Mouse (Mus musculus) liver, adult 2 months (tissue): ENCODE measurements around the gene Thegl. TPM values are rescaled to one million over a fixed set of nuclear protein-coding genes. Genes with fewer than 3 reads are reported as not detected.

Experiments used
- DNase-seq: peaks from one replicate; pipeline ENCODE4 v3.0.0-alpha.2; 2011; ENCODE audit warnings: low read depth, low spot score; ENCODE audit errors: extremely low read depth
- H3K27ac ChIP-seq: fragments of 200-500 bp; replicated peaks from 2 replicates; pipeline ENCODE4 v1.5.1; 2012; ENCODE audit warnings: low read depth, mild to moderate bottlenecking, control low read depth, inconsistent platforms, low read length; ENCODE audit not compliant: insufficient read depth
- H3K27me3 ChIP-seq: fragments of 200-500 bp; 2 replicates; pipeline ENCODE4 v1.6.1; 2012; ENCODE audit warnings: mild to moderate bottlenecking, moderate library complexity, low read length, inconsistent platforms; ENCODE audit not compliant: control insufficient read depth, insufficient read depth
- H3K36me3 ChIP-seq: fragments of 200-500 bp; 2 replicates; pipeline ENCODE4 v1.6.1; 2012; ENCODE audit warnings: low read length, inconsistent platforms; ENCODE audit not compliant: control insufficient read depth, insufficient read depth
- H3K4me1 ChIP-seq: fragments of 200-500 bp; 2 replicates; pipeline ENCODE4 v1.6.1; 2011; ENCODE audit warnings: low read length; ENCODE audit not compliant: control insufficient read depth, insufficient read depth
- H3K4me3 ChIP-seq: fragments of 200-500 bp; 2 replicates; pipeline ENCODE4 v1.5.1; 2011; ENCODE audit warnings: low read depth, mild to moderate bottlenecking, control low read depth, low read length, moderate library complexity; ENCODE audit not compliant: insufficient read depth
- H3K79me2 ChIP-seq: fragments of 200-500 bp; 2 replicates; pipeline ENCODE4 v1.6.1; 2012; ENCODE audit warnings: inconsistent platforms, mild to moderate bottlenecking, low read length, moderate library complexity; ENCODE audit not compliant: control insufficient read depth, insufficient read depth
- H3K9ac ChIP-seq: fragments of 200-500 bp; 2 replicates; pipeline ENCODE4 v1.6.1; 2012; ENCODE audit warnings: low read depth, mild to moderate bottlenecking, control low read depth, inconsistent platforms, low read length
- CTCF ChIP-seq: fragments of 200-500 bp; IDR thresholded peaks from 2 replicates; pipeline ENCODE4 v1.5.1; 2011; ENCODE audit warnings: low read depth, low read length, control low read depth
- POLR2A ChIP-seq: fragments of 200-500 bp; IDR thresholded peaks from 2 replicates; pipeline ENCODE4 v1.6.1; 2011; ENCODE audit warnings: low read length, control low read depth; ENCODE audit not compliant: insufficient read depth; ENCODE audit errors: extremely low read depth
- WGBS: fragments of 180-500 bp; shearing (Covaris S2); methylation state at CpG from one replicate; pipeline ENCODE4 v1.1.7; 2018; 5-methylcytosine and 5-hydroxymethylcytosine counted together
- polyA plus RNA-seq: library from polyadenylated mRNA; depleted of rRNA; stranded (reverse); fragments of >200 nt; gene quantifications from 2 replicates; pipeline ENCODE4 v1.2.3, GENCODE M21; 2012
- total RNA-seq: library from RNA; depleted of rRNA; stranded (reverse); fragments of >200 nt; gene quantifications from 2 replicates; pipeline ENCODE4 v1.2.3, GENCODE M21; 2014

The Thegl gene
- total and polyA plus RNA-seq, 2 experiments = not detected

- peaks cover 7% of the 10 kb centered on the region; the same call in 1 of the 2 replicates for H3K79me2 ChIP-seq
- H3K27me3 ChIP-seq = no peaks in the 10 kb centered on the region
- H3K4me1 ChIP-seq = peaks cover 35% of the 10 kb centered on the region
- no peak overlapping the region for H3K9ac ChIP-seq
- peak overlapping the region; percentile 83 for H3K27ac ChIP-seq
- 16% methylated on average over 6 of the region's 6 CpGs for WGBS
- no peaks in the 10 kb centered on the region for H3K36me3 ChIP-seq
- DNase-seq = peak; percentile 96
- no peak for TF ChIP-seq CTCF
- no peak for TF ChIP-seq POLR2A
- no peak overlapping the region for H3K4me3 ChIP-seq
These were observed 81.9 kb downstream of the Thegl start for GRCm38 (mm10) chr5:77097686-77098085.

GRCm38 (mm10) chr5:77098874-77099273 lies 83.1 kb downstream of the Thegl start:
- Histone ChIP-seq H3K9ac (no peak overlapping the region), H3K27me3 (no peaks in the 10 kb centered on the region), H3K4me3 (no peak overlapping the region), H3K79me2 (peaks cover 7% of the 10 kb centered on the region; the same call in 1 of the 2 replicates), H3K27ac (peak overlapping the region; percentile 75), H3K4me1 (peaks cover 31% of the 10 kb centered on the region), H3K36me3 (no peaks in the 10 kb centered on the region)
- DNase-seq = no peak
- TF ChIP-seq CTCF (no peak), POLR2A (no peak)
- WGBS = 93% methylated on average over 3 of the region's 3 CpGs

GRCm38 (mm10) chr5:77099317-77099996 lies 83.6 kb downstream of the Thegl start:
- peak; percentile 96 for DNase-seq
- no peaks in the 10 kb centered on the region for H3K36me3 ChIP-seq
- no peaks in the 10 kb centered on the region for H3K27me3 ChIP-seq
- peaks cover 31% of the 10 kb centered on the region for H3K4me1 ChIP-seq
- 22% methylated on average over 11 of the region's 11 CpGs for WGBS
- H3K4me3 ChIP-seq = peak overlapping the region; percentile 6; the same call in 1 of the 2 replicates
- peaks cover 6% of the 10 kb centered on the region; the same call in 1 of the 2 replicates for H3K79me2 ChIP-seq
- TF ChIP-seq POLR2A (no peak), CTCF (no peak)
- H3K9ac ChIP-seq = peak overlapping the region; percentile 60
- H3K27ac ChIP-seq = peak overlapping the region; percentile 75

GRCm38 (mm10) chr5:77099997-77100380 lies 84.2 kb downstream of the Thegl start:
- 25% methylated on average over 6 of the region's 6 CpGs for WGBS
- Histone ChIP-seq H3K27me3 (no peaks in the 10 kb centered on the region), H3K9ac (0 out of 2 replicates have a peak overlapping the region, but pooled peaks have one; percentile 29), H3K79me2 (0 out of 2 replicates have a peak, but pooled peaks cover under 1% of the 10 kb centered on the region), H3K4me3 (no peak overlapping the region), H3K36me3 (no peaks in the 10 kb centered on the region), H3K4me1 (peaks cover 31% of the 10 kb centered on the region), H3K27ac (peak overlapping the region; percentile 75)
- TF ChIP-seq POLR2A (no peak), CTCF (no peak)
- DNase-seq = peak; percentile 93

- 34% methylated on average over 6 of the region's 6 CpGs for WGBS
- no peak for TF ChIP-seq CTCF
- no peak for TF ChIP-seq POLR2A
- Histone ChIP-seq H3K79me2 (no peaks in the 10 kb centered on the region), H3K9ac (no peak overlapping the region), H3K4me3 (no peak overlapping the region), H3K36me3 (no peaks in the 10 kb centered on the region), H3K4me1 (peaks cover 31% of the 10 kb centered on the region), H3K27me3 (no peaks in the 10 kb centered on the region), H3K27ac (peak overlapping the region; percentile 75)
- DNase-seq = peak; percentile 91
These were observed 84.9 kb downstream of the Thegl start for GRCm38 (mm10) chr5:77100691-77101090.
